Mouse (Mus musculus) intestine, postnatal 0 days (tissue): ENCODE data around the gene Susd2. TPM values are rescaled to one million over a fixed set of nuclear protein-coding genes. Genes with fewer than 3 reads are reported as not detected.

Experiments
- ATAC-seq: fragments of 200-750 bp; cut with Nextera tagmentation; 2 replicates; pipeline ENCODE4 v1.8.0; 2017; ENCODE audit warnings: mild to moderate bottlenecking, moderate TSS enrichment, moderate library complexity
- H3K27ac ChIP-seq: fragments of 300-500 bp; sonication (generic); 2 replicates; pipeline ENCODE4 v1.5.1; 2014; ENCODE audit warnings: mild to moderate bottlenecking, low read depth, low read length, moderate library complexity
- H3K27me3 ChIP-seq: fragments of 300-500 bp; sonication (generic); replicated peaks from 2 replicates; pipeline ENCODE4 v1.6.1; 2014; ENCODE audit warnings: low read length, mixed read lengths; ENCODE audit not compliant: control insufficient read depth, insufficient read depth
- H3K36me3 ChIP-seq: fragments of 300-500 bp; sonication (generic); 2 replicates; pipeline ENCODE4 v1.6.1; 2014; ENCODE audit warnings: mild to moderate bottlenecking, moderate library complexity; ENCODE audit not compliant: control insufficient read depth, insufficient read depth
- H3K4me1 ChIP-seq: fragments of 300-500 bp; sonication (generic); replicated peaks from 2 replicates; pipeline ENCODE4 v1.6.1; 2014; ENCODE audit warnings: antibody characterized with exemption, low read length, mixed read lengths; ENCODE audit not compliant: control insufficient read depth, insufficient read depth
- H3K4me2 ChIP-seq: fragments of 300-500 bp; sonication (generic); replicated peaks from 2 replicates; pipeline ENCODE4 v1.6.1; 2014; ENCODE audit warnings: low read depth, mild to moderate bottlenecking, moderate library complexity
- H3K4me3 ChIP-seq: fragments of 300-500 bp; sonication (generic); 2 replicates; pipeline ENCODE4 v1.5.1; 2014; ENCODE audit warnings: low read depth, low read length
- H3K9ac ChIP-seq: fragments of 300-500 bp; sonication (generic); 2 replicates; pipeline ENCODE4 v1.6.1; 2014; ENCODE audit warnings: mild to moderate bottlenecking, low read depth, low read length
- H3K9me3 ChIP-seq: fragments of 300-500 bp; sonication (generic); 2 replicates; pipeline ENCODE4 v1.6.1; 2016; ENCODE audit warnings: mixed run types; ENCODE audit not compliant: control insufficient read depth
- CTCF ChIP-seq: sonication (generic); IDR thresholded peaks from 2 replicates; pipeline ENCODE4 v1.5.1; 2016; ENCODE audit warnings: low read depth, mild to moderate bottlenecking, control low read depth, antibody characterized with exemption, moderate library complexity
- WGBS: fragments of 180-500 bp; shearing (Covaris S2); extraction: QIAGEN DNeasy Blood & Tissue Kit; methylation state at CpG from one replicate; pipeline ENCODE4 v1.1.7; 2014; 5-methylcytosine and 5-hydroxymethylcytosine counted together
- polyA plus RNA-seq: library from polyadenylated mRNA; unstranded; fragments of >200 nt; fragmentation: Nextera tagmentation; extraction: Ambion mirVana; gene quantifications from 2 replicates; pipeline ENCODE4 v1.2.1, GENCODE M21; 2015

The Susd2 gene
- polyA plus RNA-seq, 1 experiment from 2014 or later: 37.2 TPM

- Histone ChIP-seq H3K4me2 (peak within 1 kb of the TSS; percentile 57), H3K27me3 (no peaks in the 10 kb centered on the region), H3K9me3 (no peaks in the 10 kb centered on the region), H3K9ac (peak within 1 kb of the TSS; percentile 31; the same call in 1 of the 2 replicates), H3K4me3 (peak within 1 kb of the TSS; percentile 31), H3K27ac (peak within 1 kb of the TSS; percentile 68), H3K36me3 (no peaks in the 10 kb centered on the region; the same call in 1 of the 2 replicates), H3K4me1 (no peaks in the 10 kb centered on the region; the same call in 1 of the 2 replicates)
- no peak for TF ChIP-seq CTCF
- 29% methylated on average over 5 of the region's 5 CpGs for WGBS
- ATAC-seq: no peak
These were observed 54.7 kb downstream of the Susd2 start, which contains the start of gene Ggt5 for GRCm38 (mm10) chr10:75589129-75589528. Gene Ggt5, plus strand, starts transcription at chr10:75589340.

GRCm38 (mm10) chr10:75588336-75588735 is 55.5 kb downstream of the Susd2 start:
- H3K9me3 ChIP-seq: no peaks in the 10 kb centered on the region
- H3K36me3 ChIP-seq: no peaks in the 10 kb centered on the region; the same call in 1 of the 2 replicates
- no peak overlapping the region for H3K4me3 ChIP-seq
- no peak for ATAC-seq
- 41% methylated on average over 5 of the region's 5 CpGs for WGBS
- no peak overlapping the region for H3K27ac ChIP-seq
- TF ChIP-seq CTCF: no peak
- no peak overlapping the region for H3K4me2 ChIP-seq
- H3K4me1 ChIP-seq: no peaks in the 10 kb centered on the region; the same call in 1 of the 2 replicates
- H3K27me3 ChIP-seq: no peaks in the 10 kb centered on the region
- H3K9ac ChIP-seq: no peak overlapping the region

- Histone ChIP-seq H3K9ac (no peak overlapping the region), H3K9me3 (no peaks in the 10 kb centered on the region), H3K36me3 (no peaks in the 10 kb centered on the region; the same call in 1 of the 2 replicates), H3K27ac (no peak overlapping the region), H3K4me1 (no peaks in the 10 kb centered on the region; the same call in 1 of the 2 replicates), H3K27me3 (no peaks in the 10 kb centered on the region), H3K4me2 (no peak overlapping the region), H3K4me3 (no peak overlapping the region)
- no peak for ATAC-seq
- no peak for TF ChIP-seq CTCF
- 73% methylated on average over 4 of the region's 4 CpGs for WGBS
These were observed 56.0 kb downstream of the Susd2 start for GRCm38 (mm10) chr10:75587781-75588180.

Other genes starting within 250 kb of the Susd2 start
- gene Upb1, start 242.9 kb downstream of the Susd2 start, polyA plus RNA-seq: 0.14 and 0.52 TPM in 2 replicates
- gene Snrpd3, start 126.5 kb downstream of the Susd2 start, polyA plus RNA-seq: 62.6 and 63.3 TPM in 2 replicates
- gene Gucd1, start 126.0 kb downstream of the Susd2 start, polyA plus RNA-seq: 80.9 and 84.6 TPM in 2 replicates
- gene Lrrc75b, start 83.7 kb downstream of the Susd2 start, polyA plus RNA-seq: 1.2 and 1.8 TPM in 2 replicates
- 131 and 132 TPM in 2 replicates for gene Ggt1, start 82.4 kb downstream of the Susd2 start, polyA plus RNA-seq
- gene Ggt5, start 54.7 kb downstream of the Susd2 start, polyA plus RNA-seq: 4.0 and 4.9 TPM in 2 replicates
- 14.1 and 15.6 TPM in 2 replicates for gene Cabin1, start 120.3 kb upstream of the Susd2 start, polyA plus RNA-seq
- 122 and 129 TPM in 2 replicates for gene Ddt, start 129.4 kb upstream of the Susd2 start, polyA plus RNA-seq
- gene Gm20441, start 136.9 kb upstream of the Susd2 start, polyA plus RNA-seq: 0.42 and 0.76 TPM in 2 replicates
- gene Gstt3, start 137.4 kb upstream of the Susd2 start, polyA plus RNA-seq: 47.7 and 51.5 TPM in 2 replicates
- 11.6 and 14.4 TPM in 2 replicates for gene Gstt1, start 154.6 kb upstream of the Susd2 start, polyA plus RNA-seq
- not detected in 2 replicates for gene Gstt4, start 178.5 kb upstream of the Susd2 start, polyA plus RNA-seq
- 74.4 and 81.5 TPM in 2 replicates for gene Gstt2, start 193.4 kb upstream of the Susd2 start, polyA plus RNA-seq
- 489 and 529 TPM in 2 replicates for gene Mif, start 216.2 kb upstream of the Susd2 start, polyA plus RNA-seq
- gene Derl3, start 249.4 kb upstream of the Susd2 start, polyA plus RNA-seq: 2.8 and 3.7 TPM in 2 replicates